Mouse (Mus musculus): ENCODE results near the gene Asap2. TPM values are rescaled to one million over a fixed set of nuclear protein-coding genes. Genes with fewer than 3 reads are reported as not detected.
"Not testable (repeated sequence)": the region's sequence is repeated elsewhere in the genome, so short reads cannot be mapped to it uniquely, and the experiment has no call there.

Gene Asap2
- 5.0 and 6.4 TPM in 2 replicates for polyA plus RNA-seq (2015; fragmentation: Nextera tagmentation; extraction: Ambion mirVana)

GRCm38 (mm10) chr12:20990132-20990531 is at the start of gene Asap2:
Gene Asap2, plus strand, starts transcription at chr12:20990459.
- H3K36me3 ChIP-seq; ATAC-seq (ENCODE audit: insufficient number of reproducible peaks, low FRiP score, low TSS enrichment, low read depth); H3K4me1 ChIP-seq; H3K9me3 ChIP-seq; H3K27me3 ChIP-seq: not testable (repeated sequence)
- under 1% methylated on average over 22 of the region's 38 CpGs for WGBS
- H3K4me3 ChIP-seq = peak within 1 kb of the TSS; percentile 49
- H3K27ac ChIP-seq = peak within 1 kb of the TSS; percentile 75
- peak within 1 kb of the TSS; percentile 37 for H3K9ac ChIP-seq
- H3K4me2 ChIP-seq = peak within 1 kb of the TSS; percentile 44

DNA sequence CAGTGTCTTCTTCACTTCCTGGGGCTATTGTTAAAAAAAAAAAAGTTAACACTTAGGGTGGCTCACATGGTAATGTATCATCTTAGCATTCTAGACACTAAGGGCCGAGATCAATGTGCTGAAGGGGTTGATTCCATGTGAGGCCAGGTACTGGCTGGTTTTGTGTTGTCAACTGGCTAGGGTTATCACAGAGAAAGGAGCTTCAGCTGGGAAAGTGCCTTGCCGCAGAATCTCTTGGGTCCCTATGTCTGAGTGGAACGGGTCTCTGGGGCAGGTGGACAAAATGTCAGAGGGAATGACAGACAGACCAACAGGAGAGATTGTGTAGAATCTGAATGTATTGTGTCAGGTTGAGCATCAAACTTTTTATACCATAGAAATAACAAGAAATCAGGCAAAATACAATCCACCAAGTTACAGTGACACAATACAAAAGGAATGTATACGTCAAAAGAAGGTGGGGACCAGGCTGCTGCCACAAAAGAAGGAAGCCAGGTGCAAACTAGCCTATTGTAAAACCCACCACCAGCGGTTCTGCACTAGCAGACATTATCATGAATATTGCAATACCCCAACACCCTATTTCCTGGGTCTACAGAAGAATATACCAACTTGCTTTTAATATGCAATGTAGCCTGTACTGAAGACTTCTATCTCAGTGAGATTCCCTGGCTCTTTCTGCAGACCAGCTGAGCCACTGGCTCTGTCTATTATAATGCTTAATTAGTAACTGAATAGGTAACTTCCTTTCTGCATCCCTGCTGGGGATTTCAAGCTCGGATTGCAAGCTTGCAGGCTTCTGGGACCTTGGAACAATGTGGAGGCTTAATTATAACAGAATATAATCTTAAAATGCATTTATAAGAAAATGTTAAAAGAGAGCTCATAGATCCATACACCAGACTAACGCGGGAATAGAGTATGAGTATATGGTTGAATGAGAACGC is 42.9 kb upstream of the Asap2 start:
- H3K27ac ChIP-seq; H3K9me3 ChIP-seq; H3K9ac ChIP-seq; H3K4me1 ChIP-seq; H3K4me3 ChIP-seq; H3K36me3 ChIP-seq; H3K4me2 ChIP-seq; H3K27me3 ChIP-seq; ATAC-seq (ENCODE audit: insufficient number of reproducible peaks, low FRiP score, low TSS enrichment, low read depth): not testable (repeated sequence)
- WGBS = 73% methylated on average over 9 of the region's 9 CpGs

GRCm38 (mm10) chr12:20990579-20990978 is 320 bp downstream of the Asap2 start:
- Histone ChIP-seq H3K27ac (peak overlapping the region; percentile 75), H3K4me2 (peak overlapping the region; percentile 44), H3K4me3 (peak overlapping the region; percentile 49), H3K9ac (peak overlapping the region; percentile 37)
- not testable (repeated sequence) for H3K4me1 ChIP-seq; H3K27me3 ChIP-seq; H3K36me3 ChIP-seq; H3K9me3 ChIP-seq; ATAC-seq (ENCODE audit: insufficient number of reproducible peaks, low FRiP score, low TSS enrichment, low read depth)
- 0% methylated on average over 48 of the region's 52 CpGs for WGBS

DNA sequence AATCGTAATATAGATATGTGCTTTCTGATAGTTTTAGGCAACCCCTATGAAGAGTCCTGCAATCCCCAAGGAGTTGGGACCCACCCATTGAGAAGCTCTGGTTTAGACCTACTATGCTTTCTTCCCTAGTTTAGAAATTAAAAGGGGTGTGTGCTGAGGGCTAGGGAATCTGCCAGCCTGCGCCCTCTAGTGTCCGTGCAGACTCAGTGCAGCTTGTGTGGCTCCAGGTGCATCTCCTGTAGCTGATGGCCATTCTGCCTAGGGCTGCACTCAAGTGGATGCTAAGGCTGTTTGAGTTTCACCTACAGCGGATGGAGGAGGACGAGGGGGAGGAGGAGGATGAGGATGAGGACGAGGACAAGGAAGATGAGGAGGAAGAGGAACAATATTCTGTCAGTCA is 40.6 kb downstream of the Asap2 start:
- not testable (repeated sequence) for ATAC-seq (ENCODE audit: insufficient number of reproducible peaks, low FRiP score, low TSS enrichment, low read depth); H3K9me3 ChIP-seq; H3K4me1 ChIP-seq; H3K36me3 ChIP-seq; H3K9ac ChIP-seq; H3K27ac ChIP-seq; H3K4me3 ChIP-seq; H3K27me3 ChIP-seq; H3K4me2 ChIP-seq
- 54% methylated on average over 6 of the region's 6 CpGs for WGBS

- WGBS = 95% methylated on average over 9 of the region's 9 CpGs
- H3K27me3 ChIP-seq; H3K27ac ChIP-seq; H3K9ac ChIP-seq; H3K36me3 ChIP-seq; H3K4me1 ChIP-seq; H3K9me3 ChIP-seq; H3K4me2 ChIP-seq; H3K4me3 ChIP-seq; ATAC-seq (ENCODE audit: insufficient number of reproducible peaks, low FRiP score, low TSS enrichment, low read depth): not testable (repeated sequence)
Measured at GRCm38 (mm10) chr12:21046716-21047115, 56.5 kb downstream of the Asap2 start.

DNA sequence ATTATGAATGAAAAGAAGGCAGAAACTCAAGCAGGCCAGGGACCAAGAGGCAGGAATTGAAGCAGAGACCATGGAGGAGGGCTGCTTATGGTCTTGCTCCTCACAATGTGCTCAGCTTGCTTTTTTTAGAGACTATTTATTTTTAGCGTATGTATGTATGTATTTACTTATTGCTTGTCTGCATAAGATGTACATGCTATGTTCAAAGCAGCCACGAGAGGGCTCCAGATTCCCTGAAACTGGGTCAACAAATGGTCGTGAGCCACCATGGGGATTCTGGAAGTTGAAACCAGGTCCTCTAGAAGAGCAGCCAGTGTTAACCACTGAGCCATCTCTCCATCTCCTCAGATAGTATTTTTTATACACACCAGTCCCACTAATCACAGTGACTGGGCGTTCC is 85.5 kb downstream of the Asap2 start:
- H3K9ac ChIP-seq; H3K27me3 ChIP-seq; ATAC-seq (ENCODE audit: insufficient number of reproducible peaks, low FRiP score, low TSS enrichment, low read depth); H3K4me2 ChIP-seq; H3K9me3 ChIP-seq; H3K27ac ChIP-seq; H3K36me3 ChIP-seq; H3K4me3 ChIP-seq; H3K4me1 ChIP-seq: not testable (repeated sequence)
- WGBS = 34% methylated on average over 4 of the region's 4 CpGs

DNA sequence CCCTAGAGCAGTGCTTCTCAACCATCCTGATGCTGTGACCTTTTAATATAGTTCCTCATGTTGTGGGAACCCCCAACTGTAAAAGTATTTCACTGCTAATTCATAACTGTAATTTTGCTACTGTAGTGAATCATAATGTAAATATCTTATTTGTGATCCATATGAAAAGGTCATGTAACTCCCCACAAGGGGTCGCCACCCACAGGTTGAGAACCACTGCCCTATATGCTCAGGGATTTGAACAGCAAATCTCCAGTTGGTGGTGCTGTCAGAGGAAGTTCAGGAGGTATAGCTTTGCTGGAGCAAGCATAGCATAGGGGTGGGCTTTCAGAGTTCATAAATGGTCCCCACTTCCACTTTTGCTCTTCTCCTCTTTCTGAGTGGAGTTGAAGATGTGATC is 99.9 kb downstream of the Asap2 start:
- 16% methylated on average over 1 of the region's 1 CpGs for WGBS
- H3K9me3 ChIP-seq; H3K4me1 ChIP-seq; H3K4me3 ChIP-seq; H3K36me3 ChIP-seq; H3K4me2 ChIP-seq; H3K27ac ChIP-seq; ATAC-seq (ENCODE audit: insufficient number of reproducible peaks, low FRiP score, low TSS enrichment, low read depth); H3K27me3 ChIP-seq; H3K9ac ChIP-seq: not testable (repeated sequence)

DNA sequence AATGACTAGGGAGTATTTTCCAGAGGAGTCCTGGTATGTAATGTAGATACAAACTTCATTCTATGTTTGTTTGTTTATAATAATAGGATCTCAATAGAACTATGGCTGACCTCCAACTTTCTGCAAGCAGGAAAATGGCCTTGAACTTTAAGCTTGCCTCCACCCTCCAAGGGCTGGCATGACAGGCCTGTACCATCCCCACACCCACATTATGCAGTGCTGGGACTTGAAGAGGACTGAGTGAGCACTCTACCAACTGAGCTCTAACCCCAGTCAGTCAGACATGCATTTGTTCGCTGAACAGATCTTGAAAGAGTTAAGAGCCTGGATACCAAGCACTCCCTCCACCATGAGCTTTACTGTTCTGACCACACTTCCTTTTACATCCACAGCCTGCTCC is 102.2 kb downstream of the Asap2 start:
- ATAC-seq (ENCODE audit: insufficient number of reproducible peaks, low FRiP score, low TSS enrichment, low read depth); H3K27ac ChIP-seq; H3K36me3 ChIP-seq; H3K4me1 ChIP-seq; H3K27me3 ChIP-seq; H3K4me2 ChIP-seq; H3K9ac ChIP-seq; H3K4me3 ChIP-seq; H3K9me3 ChIP-seq: not testable (repeated sequence)
- WGBS = 69% methylated on average over 1 of the region's 1 CpGs

GRCm38 (mm10) chr12:21097806-21098325 is 107.6 kb downstream of the Asap2 start:
- not testable (repeated sequence) for H3K27ac ChIP-seq; H3K4me3 ChIP-seq; H3K36me3 ChIP-seq; H3K9me3 ChIP-seq; H3K27me3 ChIP-seq; H3K4me2 ChIP-seq; H3K4me1 ChIP-seq; H3K9ac ChIP-seq; ATAC-seq (ENCODE audit: insufficient number of reproducible peaks, low FRiP score, low TSS enrichment, low read depth)
- 58% methylated on average over 3 of the region's 3 CpGs for WGBS

- H3K4me1 ChIP-seq, H3K27me3 ChIP-seq, H3K27ac ChIP-seq, H3K9me3 ChIP-seq, H3K36me3 ChIP-seq: not testable (repeated sequence)
- Histone ChIP-seq H3K4me2 (peak overlapping the region; percentile 88), H3K4me3 (peak overlapping the region; percentile 80), H3K9ac (0 out of 2 replicates have a peak overlapping the region, but pooled peaks have one; percentile 71)
- 3% methylated on average over 8 of the region's 8 CpGs for WGBS
- ATAC-seq (ENCODE audit: insufficient number of reproducible peaks, low FRiP score, low TSS enrichment, low read depth) = peak; percentile 63; the same call in 1 of the 2 replicates
Measured at GRCm38 (mm10) chr12:21111116-21111475, 120.8 kb downstream of the Asap2 start.

- H3K4me3 ChIP-seq = peak overlapping the region; percentile 80
- no peaks in the 10 kb centered on the region for H3K36me3 ChIP-seq
- under 1% methylated on average over 105 of the region's 118 CpGs for WGBS
- H3K27me3 ChIP-seq = no peaks in the 10 kb centered on the region
- H3K4me1 ChIP-seq = 0 out of 2 replicates have a peak, but pooled peaks cover 8% of the 10 kb centered on the region
- no peaks in the 10 kb centered on the region for H3K9me3 ChIP-seq
- H3K4me2 ChIP-seq = peak overlapping the region; percentile 88
- ATAC-seq (ENCODE audit: insufficient number of reproducible peaks, low FRiP score, low TSS enrichment, low read depth) = peak; percentile 99
- H3K27ac ChIP-seq = peak overlapping the region; percentile 79
- H3K9ac ChIP-seq = peak overlapping the region; percentile 71
Measured at GRCm38 (mm10) chr12:21111476-21112452, 121.5 kb downstream of the Asap2 start.

All from limb, embryonic 15.5 days (tissue).